Mouse (Mus musculus) kidney, postnatal 10 days (tissue): Measurements from ENCODE around the gene Tctn1.

Source experiments
- DNase-seq: peaks from one replicate; pipeline ENCODE4 v3.0.0; 2021; ENCODE audit warnings: mixed read lengths

Tctn1 gene

GRCm38 (mm10) chr5:122245186-122245585 is 19.1 kb downstream of the Tctn1 start:
- peak; percentile 58 for DNase-seq

GRCm38 (mm10) chr5:122243781-122244523 is 20.3 kb downstream of the Tctn1 start:
- DNase-seq: no peak

- DNase-seq: no peak
These were observed 21.6 kb downstream of the Tctn1 start for GRCm38 (mm10) chr5:122242521-122243123.

GRCm38 (mm10) chr5:122240989-122241388 is 23.3 kb downstream of the Tctn1 start:
- DNase-seq: no peak

- peak; percentile 57 for DNase-seq
These were observed 23.7 kb downstream of the Tctn1 start for GRCm38 (mm10) chr5:122240521-122240920.

GRCm38 (mm10) chr5:122239618-122240017 is 24.6 kb downstream of the Tctn1 start:
- no peak for DNase-seq

- DNase-seq: no peak
These were observed 27.1 kb downstream of the Tctn1 start for GRCm38 (mm10) chr5:122237200-122237599.

- no peak for DNase-seq
These were observed 28.9 kb downstream of the Tctn1 start for GRCm38 (mm10) chr5:122235196-122235836.

- DNase-seq: no peak
These were observed 29.7 kb downstream of the Tctn1 start for GRCm38 (mm10) chr5:122234319-122235195.

- DNase-seq: no peak
These were observed 30.6 kb downstream of the Tctn1 start for GRCm38 (mm10) chr5:122233695-122234094.

GRCm38 (mm10) chr5:122233077-122233581 is 31.1 kb downstream of the Tctn1 start:
- DNase-seq: no peak

GRCm38 (mm10) chr5:122232004-122232403 is 32.3 kb downstream of the Tctn1 start:
- no peak for DNase-seq

GRCm38 (mm10) chr5:122231431-122231830 is 32.8 kb downstream of the Tctn1 start:
- no peak for DNase-seq

GRCm38 (mm10) chr5:122230816-122231215 is 33.4 kb downstream of the Tctn1 start:
- no peak for DNase-seq

- DNase-seq: no peak
These were observed 35.5 kb downstream of the Tctn1 start for GRCm38 (mm10) chr5:122228772-122229171.

- DNase-seq: no peak
These were observed 35.9 kb downstream of the Tctn1 start for GRCm38 (mm10) chr5:122228271-122228765.

- no peak for DNase-seq
These were observed 40.0 kb downstream of the Tctn1 start for GRCm38 (mm10) chr5:122224291-122224690.

- DNase-seq: no peak
These were observed 43.2 kb downstream of the Tctn1 start for GRCm38 (mm10) chr5:122221085-122221484.

- peak; percentile 66 for DNase-seq
These were observed 44.3 kb downstream of the Tctn1 start for GRCm38 (mm10) chr5:122219655-122220629.

GRCm38 (mm10) chr5:122218928-122219327 is 45.3 kb downstream of the Tctn1 start:
- no peak for DNase-seq
